Mouse (Mus musculus) adrenal gland, adult 18-20 months (tissue): ENCODE data around the gene Fv1. TPM values are rescaled to one million over a fixed set of nuclear protein-coding genes. Genes with fewer than 3 reads are reported as not detected.

Source experiments
- DNase-seq, 2 experiments: peaks; one replicate each; pipeline ENCODE4 v3.0.0; 2021 to 2022; ENCODE audit warnings: low spot score in 2 of 2
- total RNA-seq, 2 experiments: library from RNA; stranded (reverse); gene quantifications; 1 replicate in 1 of 2; 2 replicates in 1 of 2; pipeline ENCODE4 v1.2.3; 2021

The Fv1 gene
- total RNA-seq, 2 experiments from 2014 or later = 10.3 to 10.6 TPM

- DNase-seq = no peak
Measured at GRCm38 (mm10) chr4:147883041-147883440, 14.3 kb downstream of the Fv1 start.

DNA sequence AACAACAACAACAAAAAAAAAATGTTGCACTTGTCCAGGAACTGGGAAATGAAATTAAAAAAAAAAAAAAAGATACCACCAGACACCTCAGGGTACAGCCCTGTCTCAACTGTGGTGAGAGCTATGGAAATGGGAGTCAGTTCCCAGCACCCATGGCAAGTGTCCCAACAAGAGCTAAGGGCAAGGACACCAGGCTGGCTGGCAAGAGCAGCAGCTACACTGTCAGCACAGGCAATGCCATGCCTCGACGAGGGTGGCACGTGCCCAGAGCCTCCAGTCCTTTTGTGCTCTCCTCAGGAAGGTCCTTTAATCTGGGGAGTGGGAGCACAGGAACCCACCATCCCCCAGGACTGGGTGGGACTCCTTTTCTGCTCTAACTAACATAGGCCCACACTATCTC, 15.4 kb downstream of the Fv1 start:
- DNase-seq = no peak

GRCm38 (mm10) chr4:147886158-147886557, 17.4 kb downstream of the Fv1 start:
- no peak for DNase-seq

DNA sequence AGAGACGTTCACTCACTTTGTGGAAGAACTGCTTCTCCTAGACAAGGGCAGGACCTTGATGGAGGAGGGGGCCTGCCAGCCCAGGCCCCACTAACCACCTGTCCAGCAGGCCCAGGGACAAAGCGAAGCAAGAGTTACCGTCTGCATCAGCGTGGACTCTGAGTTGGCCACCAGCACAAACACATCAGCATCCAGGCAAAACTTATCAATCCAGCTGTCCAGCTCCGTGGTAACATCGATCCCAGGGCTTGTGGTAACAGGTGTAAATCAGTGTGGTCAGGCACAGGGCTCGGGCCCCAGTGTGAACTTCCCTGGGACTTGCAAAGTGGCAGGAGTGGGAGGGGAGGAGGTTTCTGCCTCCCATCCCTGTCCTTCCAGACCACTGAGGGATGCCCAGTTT, 18.5 kb downstream of the Fv1 start:
- DNase-seq = no peak

DNA sequence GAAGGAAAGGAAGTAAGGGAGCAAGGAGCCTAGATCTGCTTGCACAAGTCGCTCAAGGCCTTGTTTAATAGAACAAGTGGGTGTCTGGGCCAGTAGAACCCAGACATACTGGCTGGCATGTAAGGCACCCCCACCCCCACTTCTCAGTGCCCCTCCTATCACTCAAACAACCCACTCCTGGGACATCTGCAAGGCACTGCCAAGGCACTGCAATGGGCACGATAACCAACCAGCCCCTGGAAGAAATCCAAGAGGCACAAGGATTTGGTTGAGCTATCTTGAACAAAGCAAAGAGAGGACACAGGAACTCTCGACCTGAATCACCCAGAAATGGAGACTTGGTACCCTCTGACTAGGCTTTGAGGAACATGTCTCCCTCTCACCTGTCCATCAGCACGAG, 19.5 kb downstream of the Fv1 start:
- DNase-seq = no peak

- no peak for DNase-seq
Measured at GRCm38 (mm10) chr4:147890341-147890740, 21.6 kb downstream of the Fv1 start.

GRCm38 (mm10) chr4:147895815-147896330, 27.1 kb downstream of the Fv1 start:
- no peak for DNase-seq

- DNase-seq = no peak
Measured at GRCm38 (mm10) chr4:147896411-147896810, 27.6 kb downstream of the Fv1 start.

DNA sequence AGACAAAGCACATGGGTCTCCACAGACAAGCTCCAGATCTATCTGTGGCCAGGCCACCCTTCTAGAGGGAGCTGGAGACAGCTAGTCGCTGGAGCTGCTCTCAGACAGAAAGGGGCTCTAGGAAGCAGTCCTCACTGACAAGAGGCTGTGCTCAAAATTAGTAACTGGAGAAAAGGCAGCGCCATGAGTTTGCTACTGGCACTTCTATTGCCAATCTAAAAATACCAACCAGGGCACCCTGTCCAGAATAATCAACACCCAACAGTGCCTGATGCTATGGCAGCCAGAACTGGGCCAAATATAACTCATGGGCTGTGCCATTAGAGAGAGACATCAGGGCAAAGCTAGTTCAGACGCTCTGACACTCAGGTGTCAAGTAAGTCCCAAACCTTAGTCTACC, 28.6 kb downstream of the Fv1 start:
- DNase-seq = no peak

- no peak for DNase-seq
Measured at GRCm38 (mm10) chr4:147900452-147900851, 31.7 kb downstream of the Fv1 start.

DNA sequence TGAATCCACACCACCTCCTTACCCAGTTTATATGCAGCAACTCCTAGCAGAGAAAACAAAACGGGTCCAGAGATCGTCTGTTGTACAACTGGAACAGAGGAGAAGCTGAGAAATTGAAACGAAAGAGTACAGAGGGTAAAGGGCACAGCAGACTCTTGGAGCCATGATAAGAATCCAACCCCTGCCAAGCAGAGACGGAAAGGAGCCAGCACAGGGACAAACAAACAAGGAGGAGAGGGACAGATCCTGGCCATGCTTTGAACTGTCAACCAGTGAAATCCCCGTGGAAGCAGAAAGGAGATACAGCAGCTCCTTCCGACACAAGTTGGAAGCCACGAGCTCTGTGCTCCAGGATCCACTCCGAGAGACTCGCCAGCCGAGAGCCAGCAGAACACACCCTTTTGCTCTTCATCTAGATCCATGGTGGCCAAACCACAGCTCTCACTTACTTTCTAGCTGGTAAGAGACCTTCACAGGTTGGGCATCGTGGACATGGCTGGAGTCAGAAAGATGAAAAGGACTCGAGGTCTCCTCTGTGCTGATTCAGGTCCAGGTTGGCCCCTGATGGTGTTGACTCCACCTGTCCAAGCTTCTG, 34.2 kb downstream of the Fv1 start:
- DNase-seq = no peak

- no peak for DNase-seq
Measured at GRCm38 (mm10) chr4:147903601-147904000, 34.8 kb downstream of the Fv1 start.

DNA sequence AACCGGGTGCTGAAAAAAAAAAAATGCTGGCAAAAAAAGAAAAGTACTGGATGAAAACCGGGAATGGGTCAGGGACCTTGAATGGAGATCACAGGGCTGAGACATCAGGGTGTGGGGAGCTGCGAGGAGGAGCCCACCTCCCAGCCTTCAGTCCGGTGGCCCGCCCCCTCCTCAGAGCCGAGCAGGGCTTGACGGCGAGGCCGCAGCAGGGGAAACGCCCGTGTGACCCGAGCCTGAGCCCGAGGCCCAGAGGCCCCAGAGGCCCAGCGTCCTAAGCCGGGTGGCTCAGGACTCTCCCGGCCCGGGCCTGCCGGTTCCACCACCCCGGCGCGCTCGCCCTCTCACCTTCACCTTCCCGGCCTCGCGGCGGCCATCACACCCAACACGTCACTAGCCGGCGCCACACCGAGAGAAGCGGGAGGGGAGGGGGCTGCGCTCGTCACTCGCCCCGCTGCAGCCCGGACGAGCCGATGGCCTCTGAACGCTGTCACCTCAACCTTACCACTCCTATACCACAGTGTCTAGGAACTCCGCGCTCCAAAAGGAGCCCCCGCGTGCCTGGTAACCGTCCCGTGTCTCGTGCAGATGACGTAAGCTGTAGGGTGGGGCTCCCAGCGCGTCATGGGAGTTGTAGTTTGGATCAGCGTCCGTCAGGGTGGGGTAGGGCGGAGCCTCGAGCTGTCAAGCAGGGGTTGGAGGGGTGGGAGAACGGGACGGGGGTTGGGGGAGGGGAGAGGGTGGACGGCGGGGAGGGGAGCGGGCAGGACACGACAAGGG, 35.7 kb downstream of the Fv1 start, which contains the start of gene Mfn2:
TSS of gene Mfn2 (minus strand) at position 392 of the 777 bp plus-strand sequence.
- peak; percentile 89 to 92 for DNase-seq

GRCm38 (mm10) chr4:147905090-147905659, 36.4 kb downstream of the Fv1 start:
- no peak for DNase-seq

DNA sequence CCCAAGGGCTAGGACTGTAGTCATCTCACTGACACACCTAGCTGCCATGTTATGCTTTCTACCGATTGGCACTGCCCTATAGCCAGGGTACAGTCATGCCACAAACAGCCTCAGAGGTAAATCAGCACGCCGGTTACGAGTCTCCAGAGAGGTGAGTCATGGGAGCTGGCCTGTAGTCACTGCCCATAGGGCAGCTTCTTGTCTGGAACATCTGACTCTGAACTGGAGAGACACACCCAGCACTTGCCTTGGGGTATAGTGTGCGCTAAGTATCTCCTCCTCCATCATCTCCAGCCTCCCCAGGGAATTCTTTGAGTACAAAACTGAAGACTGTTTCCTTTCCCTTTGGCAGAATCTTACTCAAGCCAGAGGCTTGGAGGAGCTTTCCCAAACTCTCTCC, 37.5 kb downstream of the Fv1 start:
- DNase-seq = peak in 1 of 2 experiments; percentile 18

DNA sequence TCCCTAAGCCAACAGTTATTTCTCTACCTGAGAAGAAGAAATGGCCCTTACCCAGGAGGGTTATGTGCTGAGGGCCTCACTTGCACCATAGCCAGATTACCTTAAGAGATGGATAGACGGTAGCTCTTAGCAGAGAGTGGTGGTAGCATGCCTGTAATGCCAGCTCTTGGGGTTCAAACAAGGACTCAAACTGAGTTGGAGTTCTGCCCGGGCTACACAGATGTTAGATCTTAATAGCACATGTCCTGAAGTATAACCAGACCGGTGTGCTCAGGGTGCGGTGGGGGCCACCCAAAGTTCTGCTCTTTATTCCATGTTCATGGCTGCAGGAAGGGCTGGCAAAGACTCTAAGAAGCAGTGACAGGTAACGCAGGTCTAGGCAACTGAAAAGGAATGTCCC, 40.7 kb downstream of the Fv1 start:
- DNase-seq = no peak

DNA sequence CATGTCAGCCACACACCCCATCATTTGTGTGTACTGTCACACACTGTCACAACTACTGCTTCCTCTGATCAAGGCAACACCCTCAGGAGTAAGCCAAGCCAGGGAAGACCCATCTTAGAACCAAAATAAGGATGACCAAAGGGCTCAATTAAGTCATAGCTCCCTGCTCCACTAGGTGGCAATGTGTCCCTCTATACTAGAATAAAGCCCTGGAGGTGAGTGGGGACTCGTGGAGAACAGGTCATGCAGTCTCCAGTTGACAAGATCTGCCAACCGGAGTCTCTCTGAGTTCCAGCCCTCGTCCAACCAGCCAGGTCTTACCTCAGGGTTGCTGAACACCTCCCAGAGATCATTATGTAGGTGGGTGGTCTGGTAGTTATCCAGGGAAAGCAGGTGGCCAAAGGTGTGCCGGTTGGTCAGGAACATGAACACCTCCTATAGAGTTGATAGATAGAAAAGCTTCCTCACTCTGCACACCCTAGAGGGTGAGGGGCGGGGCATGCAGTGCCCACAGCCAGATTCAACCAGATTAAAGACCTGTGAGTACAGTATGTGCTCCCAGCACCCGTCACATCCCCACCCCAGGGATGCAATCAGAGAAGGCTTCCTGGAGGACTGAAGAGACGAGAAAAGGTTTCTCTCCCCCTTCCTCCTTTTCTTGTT, 49.8 kb downstream of the Fv1 start:
- peak; percentile 31 to 41 for DNase-seq
